Mouse (Mus musculus) cortical plate, adult 2 months (tissue): Measurements from ENCODE around the gene Pdzd11.

Experiments used
- CTCF ChIP-seq: fragments of 200-500 bp; IDR thresholded peaks from 2 replicates; pipeline ENCODE4 v1.5.1; 2011; ENCODE audit warnings: mild to moderate bottlenecking, control low read depth, low read length; ENCODE audit not compliant: insufficient read depth; ENCODE audit errors: extremely low read depth
- POLR2A ChIP-seq: fragments of 200-500 bp; IDR thresholded peaks from 2 replicates; pipeline ENCODE4 v1.6.1; 2011; ENCODE audit warnings: mild to moderate bottlenecking, low read length, control low read depth; ENCODE audit not compliant: insufficient read depth; ENCODE audit errors: extremely low read depth

GRCm38 (mm10) chrX:100625146-100625545, 1.2 kb downstream of the Pdzd11 start:
- no peak for TF ChIP-seq CTCF
- no peak for TF ChIP-seq POLR2A
